Mouse (Mus musculus) spleen, postnatal 36 days (tissue): Measurements from ENCODE around the gene Olfr222.
"Not testable (repeated sequence)": the region's sequence is repeated elsewhere in the genome, so short reads cannot be mapped to it uniquely, and the experiment has no call there.

ENCODE experiments used
- DNase-seq, 2 experiments: peaks; one replicate each; pipeline ENCODE4 v3.0.0; 2022; ENCODE audit warnings: low spot score in 2 of 2, mixed read lengths in 1 of 2

Olfr222 gene

GRCm38 (mm10) chr11:59576135-59576534, at the start of gene Olfr222:
TSS of gene Olfr222 (minus strand) at chr11:59576235.
- DNase-seq = not testable (repeated sequence)

- DNase-seq = peak; percentile 48 to 55
Observed at GRCm38 (mm10) chr11:59624017-59624630, 48.1 kb upstream of the Olfr222 start.

GRCm38 (mm10) chr11:59622214-59622613, 46.2 kb upstream of the Olfr222 start:
- DNase-seq = no peak

- DNase-seq = not testable (repeated sequence)
Observed at GRCm38 (mm10) chr11:59616986-59617385, 41.0 kb upstream of the Olfr222 start.

DNA sequence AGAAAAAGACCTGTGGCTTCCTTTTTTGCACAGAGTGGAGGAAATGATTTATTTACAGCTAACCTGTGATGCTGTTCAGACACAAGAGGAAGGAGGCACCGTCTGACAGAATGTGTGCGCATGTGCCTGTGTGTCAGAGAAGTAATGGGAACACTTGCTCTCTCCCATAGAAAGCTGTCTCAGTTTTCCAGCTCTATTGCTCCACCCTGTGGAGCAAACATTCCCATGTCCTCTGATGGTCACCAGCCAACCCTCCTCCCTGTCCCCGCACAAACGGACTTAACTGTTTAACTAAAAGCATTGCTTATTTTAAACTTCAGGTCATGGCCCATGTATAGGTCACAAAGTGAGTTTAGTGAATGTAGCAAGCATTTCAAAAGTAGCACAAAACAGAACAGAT, 38.1 kb upstream of the Olfr222 start:
- DNase-seq = no peak

DNA sequence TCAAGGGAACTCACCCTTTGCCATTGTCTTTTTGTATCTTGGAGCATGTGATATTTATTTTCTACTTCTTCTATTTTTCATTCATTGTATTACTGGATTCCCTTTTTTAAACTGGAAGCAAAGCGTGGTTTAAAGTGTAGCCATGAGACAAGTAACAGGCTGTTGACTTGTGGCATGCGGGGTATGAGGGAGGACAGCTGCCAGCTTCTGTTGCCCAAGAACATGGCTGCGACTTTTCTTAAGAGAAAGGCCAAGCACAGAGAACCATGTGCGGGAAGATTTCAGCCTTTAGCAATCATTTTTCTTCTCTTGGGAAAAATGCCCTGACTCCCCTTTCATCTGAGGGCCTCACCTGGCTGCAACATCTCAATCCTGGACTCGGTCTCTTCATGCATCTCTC, 35.6 kb upstream of the Olfr222 start:
- no peak for DNase-seq

DNA sequence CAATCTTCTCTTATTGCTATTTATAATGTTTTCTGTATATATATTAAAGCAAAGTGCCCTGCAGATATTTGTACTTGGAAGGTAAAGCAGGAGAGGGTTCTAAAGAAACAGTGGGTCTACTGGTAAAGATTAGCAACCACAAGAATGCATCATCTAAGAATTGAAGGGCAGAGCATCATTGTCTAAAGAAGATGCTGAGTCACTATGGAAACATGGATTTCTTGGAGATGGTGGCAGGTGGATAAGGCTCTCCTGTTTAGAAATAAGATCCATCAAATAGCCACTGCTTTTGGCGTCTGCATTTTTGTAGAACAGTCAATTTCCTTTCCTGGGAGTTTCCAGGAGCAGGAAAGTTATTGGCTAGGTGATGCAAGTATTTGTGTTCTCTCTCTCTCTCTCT, 26.3 kb upstream of the Olfr222 start:
- DNase-seq = no peak

DNA sequence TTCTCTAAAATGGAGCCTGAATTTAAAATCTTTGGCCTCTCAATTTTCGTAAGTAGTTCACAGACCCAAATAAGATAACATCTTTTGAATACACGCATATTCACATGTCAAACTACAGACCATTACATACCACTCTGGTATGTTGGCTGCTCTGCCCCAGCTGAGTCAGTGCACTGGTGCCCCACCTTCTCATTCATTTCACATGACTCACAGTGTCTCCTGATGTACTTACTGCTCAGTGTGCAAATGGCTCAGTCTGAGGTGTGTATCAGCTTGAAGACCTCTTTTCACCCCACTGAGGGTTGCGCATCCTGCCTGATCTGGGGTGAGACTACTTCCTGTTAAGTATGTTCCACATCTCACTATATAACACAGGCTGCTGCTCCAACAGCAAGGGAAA, 24.8 kb upstream of the Olfr222 start:
- DNase-seq = no peak

DNA sequence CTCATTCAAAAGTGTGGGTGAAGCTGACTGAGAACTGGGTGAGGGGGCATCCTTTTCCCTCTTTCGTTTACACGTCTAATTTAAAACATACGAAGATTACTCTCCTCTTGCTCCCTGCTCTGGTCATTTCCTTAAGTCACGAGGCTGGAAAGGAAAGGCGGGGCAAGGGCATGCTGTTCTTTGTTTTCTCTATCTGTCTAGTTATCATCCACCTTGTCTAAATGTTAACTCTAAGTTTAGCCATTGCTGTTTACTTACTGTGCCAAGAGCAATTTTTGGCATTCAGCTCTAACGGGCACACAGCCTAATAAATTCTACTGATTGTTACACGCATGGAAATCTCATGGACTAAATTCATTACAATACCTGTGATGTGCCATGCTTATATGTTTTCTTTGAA, 23.2 kb upstream of the Olfr222 start:
- DNase-seq = no peak

- no peak for DNase-seq
Observed at GRCm38 (mm10) chr11:59596950-59597349, 20.9 kb upstream of the Olfr222 start.

DNA sequence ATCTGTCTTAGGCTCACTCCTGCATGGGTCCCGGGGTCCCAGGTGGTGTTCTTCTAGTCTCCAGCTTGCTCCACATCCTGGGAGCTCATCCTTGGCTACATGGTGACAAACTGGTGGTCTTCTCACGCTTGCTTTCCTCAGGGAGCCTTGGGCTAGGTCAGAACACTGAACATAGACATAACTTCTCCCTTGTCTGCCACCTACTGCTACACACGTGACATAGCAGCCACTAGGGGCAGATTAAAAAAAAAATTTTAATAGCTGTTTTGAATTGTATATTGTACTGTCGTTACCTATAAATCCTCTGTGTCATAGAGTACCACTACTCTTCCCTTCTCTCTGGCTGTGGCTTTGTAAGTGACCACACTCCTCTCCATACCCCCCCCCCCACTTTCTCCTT, 20.1 kb upstream of the Olfr222 start:
- DNase-seq = no peak

- no peak for DNase-seq
Observed at GRCm38 (mm10) chr11:59593189-59593588, 17.2 kb upstream of the Olfr222 start, which contains the start of gene Olfr223. TSS of gene Olfr223 (minus strand) at chr11:59593289.

GRCm38 (mm10) chr11:59589496-59589895, 13.5 kb upstream of the Olfr222 start:
- DNase-seq = no peak

- no peak for DNase-seq
Observed at GRCm38 (mm10) chr11:59584539-59584938, 8.5 kb upstream of the Olfr222 start.

DNA sequence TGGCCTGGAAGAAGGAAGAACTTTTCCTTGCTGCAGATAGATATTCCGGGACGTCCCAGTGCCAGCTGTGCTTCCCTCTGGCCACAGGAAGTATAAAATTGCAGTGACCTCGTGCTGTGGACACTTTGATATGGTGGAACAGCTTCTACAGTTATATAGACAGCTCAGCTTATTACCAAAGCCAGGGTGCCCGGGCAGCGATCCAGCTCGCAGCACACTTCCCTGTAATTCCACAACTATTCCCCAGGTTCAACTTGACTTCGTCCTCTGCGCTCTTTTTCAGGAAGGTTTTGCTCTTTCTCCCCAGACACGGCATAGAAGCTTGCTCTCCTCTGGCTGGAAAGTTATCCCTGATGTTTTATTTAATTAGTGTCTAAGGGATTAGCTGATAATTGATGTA, 309 bp downstream of the Olfr222 start:
- DNase-seq = no peak

DNA sequence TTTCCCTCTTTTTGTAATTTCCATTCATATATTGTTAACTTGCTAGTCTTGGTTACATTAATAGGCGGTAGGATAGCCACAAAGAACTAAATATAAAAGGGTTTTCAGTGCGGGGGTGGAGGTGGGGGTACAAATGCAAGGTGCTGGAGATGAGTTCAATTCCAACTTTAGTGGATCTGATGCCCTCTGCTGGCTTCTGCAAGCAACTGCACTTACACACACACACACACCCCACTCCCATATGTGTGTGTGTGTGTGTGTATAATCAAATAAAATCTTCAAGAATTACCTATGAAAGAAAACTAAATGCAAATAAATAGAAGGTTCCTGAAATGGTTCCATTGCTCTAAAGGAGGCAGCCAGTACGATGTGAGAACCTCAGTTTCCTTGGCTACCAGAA, 6.7 kb downstream of the Olfr222 start:
- no peak for DNase-seq

- no peak for DNase-seq
Observed at GRCm38 (mm10) chr11:59562837-59563236, 13.2 kb downstream of the Olfr222 start.

- no peak for DNase-seq
Observed at GRCm38 (mm10) chr11:59562336-59562735, 13.7 kb downstream of the Olfr222 start.

- DNase-seq = no peak
Observed at GRCm38 (mm10) chr11:59560906-59561305, 15.1 kb downstream of the Olfr222 start.

DNA sequence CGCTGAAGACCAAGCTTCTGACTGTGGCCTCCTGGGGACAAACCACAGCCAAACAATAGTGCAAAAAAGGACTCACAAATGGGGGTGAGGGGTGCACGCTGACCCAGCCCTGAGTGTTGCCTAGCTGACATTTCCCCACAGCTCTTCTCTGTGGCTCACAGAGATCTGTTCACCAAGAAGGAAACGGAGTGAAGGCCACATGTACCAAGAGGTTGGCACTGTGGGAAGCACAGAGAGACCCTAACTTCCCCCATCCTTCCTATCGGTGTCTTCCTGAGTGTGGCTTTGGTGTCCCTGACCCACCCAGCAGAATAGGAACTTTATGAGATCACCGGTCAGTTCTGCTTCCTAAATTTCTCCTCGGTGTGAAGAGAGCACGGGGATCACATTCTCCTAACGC, 21.5 kb downstream of the Olfr222 start:
- no peak for DNase-seq

DNA sequence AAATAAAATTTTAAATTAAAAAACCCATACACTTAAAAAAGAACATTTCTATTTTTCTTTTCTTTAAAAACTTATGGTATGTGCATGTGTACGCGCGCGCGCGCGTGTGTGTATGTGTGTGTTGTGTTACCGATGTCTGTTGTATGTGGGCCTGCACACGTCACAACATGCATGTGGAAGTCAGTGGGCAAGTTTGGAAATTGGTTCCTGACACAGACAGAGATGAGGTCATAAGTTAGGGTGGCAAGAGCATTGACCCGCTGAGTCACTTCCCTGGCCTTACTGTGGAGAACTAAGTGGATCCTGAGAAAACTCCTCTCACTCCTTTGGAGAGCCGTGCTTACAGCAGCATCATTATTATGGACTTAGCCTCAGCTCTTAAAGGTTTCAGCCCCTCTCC, 21.9 kb downstream of the Olfr222 start:
- no peak for DNase-seq

DNA sequence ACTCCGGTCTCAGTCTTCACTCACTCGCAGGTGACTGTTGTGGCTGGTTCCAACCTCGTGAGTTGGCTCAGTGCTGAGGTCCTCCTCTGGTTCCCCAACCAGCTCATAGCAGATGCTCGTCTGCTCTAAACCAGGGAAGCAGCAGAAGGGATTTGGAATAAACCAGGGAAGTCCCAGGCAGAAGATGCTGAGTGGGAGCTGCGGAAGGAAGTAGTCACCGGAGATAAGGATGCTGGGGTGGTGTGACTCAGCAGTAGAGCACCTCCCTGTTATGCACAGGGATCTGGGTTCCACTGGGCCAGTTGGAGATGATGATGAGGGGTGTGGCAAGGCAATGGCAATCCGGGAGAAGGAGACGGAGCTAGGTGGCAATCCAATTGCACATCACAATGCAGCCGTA, 32.0 kb downstream of the Olfr222 start:
- no peak for DNase-seq

DNA sequence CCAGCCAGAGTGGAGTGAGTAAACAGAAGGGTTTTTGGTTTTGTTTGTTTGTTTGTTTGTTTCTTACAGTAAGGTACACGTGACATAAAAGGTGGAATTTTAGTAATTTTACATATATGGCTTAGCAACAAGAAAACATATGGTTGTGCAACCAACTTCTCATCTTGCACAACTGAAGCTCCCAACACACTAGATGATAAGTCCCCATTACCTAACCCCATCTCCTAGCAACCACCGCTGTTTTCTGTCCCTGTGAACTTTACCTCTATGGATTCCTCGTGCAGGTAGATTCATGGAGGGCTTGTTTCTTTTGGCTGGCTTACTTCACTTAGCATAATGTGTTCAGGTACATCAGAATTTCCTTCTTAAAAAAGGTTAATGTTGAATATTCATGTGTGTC, 32.7 kb downstream of the Olfr222 start:
- DNase-seq = no peak

DNA sequence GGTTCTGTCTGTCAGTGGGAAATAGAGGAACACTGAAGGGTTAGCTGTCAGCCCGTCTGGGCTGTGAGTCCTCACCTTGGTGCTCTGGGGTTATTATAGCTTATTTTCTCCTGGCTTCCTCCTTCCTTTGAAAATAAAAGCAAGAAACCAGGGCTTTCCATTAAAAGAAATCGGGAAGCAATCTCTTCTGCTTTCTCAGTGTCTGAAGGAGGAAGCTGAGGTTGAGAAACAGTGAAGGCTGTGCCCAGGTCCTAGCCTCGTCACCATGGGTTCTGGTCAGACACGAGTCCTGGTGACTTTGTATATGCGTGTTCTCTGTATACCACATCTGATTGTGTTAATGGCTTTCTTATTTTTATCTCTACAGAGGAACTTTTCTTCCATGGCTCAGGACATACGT, 33.6 kb downstream of the Olfr222 start:
- peak in 1 of 2 experiments; percentile 13 for DNase-seq
